Mouse (Mus musculus): ENCODE data around the gene Xaf1.

Gene Xaf1

DNA sequence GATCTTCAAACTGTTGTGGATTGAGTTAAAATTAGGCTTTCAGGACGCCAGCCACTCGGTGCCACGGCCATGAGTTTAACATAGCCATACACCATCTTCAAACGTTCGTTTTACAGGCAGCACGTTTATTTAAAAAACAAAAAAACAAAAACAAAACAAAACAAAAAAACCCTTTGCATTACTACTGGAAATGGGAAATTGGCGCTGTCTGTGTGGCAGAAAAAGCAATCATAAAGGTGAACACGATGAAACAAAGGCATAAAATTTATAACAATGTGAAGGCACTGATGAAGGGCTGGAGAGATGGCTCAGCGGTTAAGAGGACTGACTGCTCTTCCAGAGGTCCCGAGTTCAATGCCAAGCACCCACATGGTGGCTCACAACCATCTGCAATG lies 60.9 kb downstream of the Xaf1 start, which contains the start of gene Tekt1:
Tekt1 (minus strand) TSS at position 96 of the 395 bp plus-strand sequence.
- no peak for DNase-seq (ENCODE audit: low spot score)

All from retina, embryonic 14.5 days (tissue).